Mouse (Mus musculus): ENCODE data around the gene Erbb2. TPM values are rescaled to one million over a fixed set of nuclear protein-coding genes. Genes with fewer than 3 reads are reported as not detected.
A peak's percentile ranks its signal among the peaks of the same experiment; 100 is the strongest.

The Erbb2 gene
- polyA plus RNA-seq, 1 experiment from 2014 or later = 48.1 TPM

- no peak for ATAC-seq (ENCODE audit: extremely low read depth, insufficient number of reproducible peaks, low FRiP score, low TSS enrichment)
Observed at GRCm38 (mm10) chr11:98418939-98419547, 6.8 kb downstream of the Erbb2 start.

DNA sequence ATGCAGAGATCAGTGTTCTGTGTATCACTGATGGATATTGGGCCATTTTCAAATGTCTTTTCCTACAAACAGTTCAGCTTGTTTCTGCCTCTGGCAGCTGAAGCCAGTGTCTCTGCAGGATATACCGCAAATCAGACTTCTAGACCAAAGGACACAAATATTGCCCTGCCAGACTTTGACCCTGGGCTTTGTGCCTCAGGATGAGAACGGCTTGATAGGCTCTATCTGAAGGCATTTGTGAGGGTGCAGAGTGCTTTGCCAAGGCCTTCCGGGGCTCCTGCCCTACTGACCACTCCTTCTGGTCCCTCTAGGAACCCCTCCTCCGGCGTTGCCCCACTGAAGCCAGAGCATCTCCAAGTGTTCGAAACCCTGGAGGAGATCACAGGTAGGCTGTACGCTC, 14.3 kb downstream of the Erbb2 start:
- H3K27me3 ChIP-seq (replicated peaks) = no peaks in the 10 kb centered on the region
- H3K4me3 ChIP-seq = no peak overlapping the region
- H3K36me3 ChIP-seq = peaks cover 100% of the 10 kb centered on the region
- ATAC-seq (ENCODE audit: extremely low read depth, insufficient number of reproducible peaks, low FRiP score, low TSS enrichment) = no peak
- H3K9ac ChIP-seq = no peak overlapping the region
- H3K4me2 ChIP-seq = no peak overlapping the region
- H3K9me3 ChIP-seq = no peaks in the 10 kb centered on the region
- H3K27ac ChIP-seq (replicated peaks) = no peak overlapping the region
- no peaks in the 10 kb centered on the region for H3K4me1 ChIP-seq
- WGBS = 87% methylated on average over 7 of the region's 7 CpGs

More at GRCm38 (mm10) chr11:98418939-98419547, 6.8 kb downstream of the Erbb2 start:
- 76% methylated on average over 10 of the region's 10 CpGs for WGBS
- no peak overlapping the region for H3K4me2 ChIP-seq
- H3K9me3 ChIP-seq = no peaks in the 10 kb centered on the region
- H3K9ac ChIP-seq = peak overlapping the region; percentile 9
- H3K27me3 ChIP-seq (replicated peaks) = no peaks in the 10 kb centered on the region
- peaks cover 61% of the 10 kb centered on the region for H3K4me1 ChIP-seq
- H3K4me3 ChIP-seq = no peak overlapping the region
- peak overlapping the region; percentile 25 for H3K27ac ChIP-seq (replicated peaks)
- H3K36me3 ChIP-seq = peaks cover 67% of the 10 kb centered on the region

GRCm38 (mm10) chr11:98428436-98428835, 16.2 kb downstream of the Erbb2 start:
- H3K36me3 ChIP-seq = peaks cover 100% of the 10 kb centered on the region
- H3K27me3 ChIP-seq (replicated peaks) = no peaks in the 10 kb centered on the region
- H3K4me2 ChIP-seq = no peak overlapping the region
- no peak overlapping the region for H3K27ac ChIP-seq (replicated peaks)
- 78% methylated on average over 5 of the region's 5 CpGs for WGBS
- no peak overlapping the region for H3K9ac ChIP-seq
- ATAC-seq (ENCODE audit: extremely low read depth, insufficient number of reproducible peaks, low FRiP score, low TSS enrichment) = no peak
- no peaks in the 10 kb centered on the region for H3K9me3 ChIP-seq
- H3K4me3 ChIP-seq = no peak overlapping the region
- H3K4me1 ChIP-seq = no peaks in the 10 kb centered on the region

- Histone ChIP-seq H3K36me3 (peaks cover 100% of the 10 kb centered on the region), H3K4me2 (no peak overlapping the region), H3K4me3 (no peak overlapping the region), H3K27me3 (replicated peaks) (no peaks in the 10 kb centered on the region), H3K9me3 (no peaks in the 10 kb centered on the region), H3K27ac (replicated peaks) (no peak overlapping the region), H3K9ac (no peak overlapping the region), H3K4me1 (no peaks in the 10 kb centered on the region)
- no peak for ATAC-seq (ENCODE audit: extremely low read depth, insufficient number of reproducible peaks, low FRiP score, low TSS enrichment)
- 69% methylated on average over 9 of the region's 9 CpGs for WGBS
Observed at GRCm38 (mm10) chr11:98431743-98432502, 19.7 kb downstream of the Erbb2 start.

- no peak overlapping the region for H3K27ac ChIP-seq (replicated peaks)
- H3K9ac ChIP-seq = no peak overlapping the region
- peaks cover 17% of the 10 kb centered on the region for H3K4me1 ChIP-seq
- no peak overlapping the region for H3K4me2 ChIP-seq
- peaks cover 69% of the 10 kb centered on the region for H3K36me3 ChIP-seq
- H3K4me3 ChIP-seq = no peak overlapping the region
- no peaks in the 10 kb centered on the region for H3K9me3 ChIP-seq
- WGBS = 83% methylated on average over 9 of the region's 9 CpGs
- no peak for ATAC-seq (ENCODE audit: extremely low read depth, insufficient number of reproducible peaks, low FRiP score, low TSS enrichment)
- no peaks in the 10 kb centered on the region for H3K27me3 ChIP-seq (replicated peaks)
Observed at GRCm38 (mm10) chr11:98435723-98436122, 23.5 kb downstream of the Erbb2 start.

DNA sequence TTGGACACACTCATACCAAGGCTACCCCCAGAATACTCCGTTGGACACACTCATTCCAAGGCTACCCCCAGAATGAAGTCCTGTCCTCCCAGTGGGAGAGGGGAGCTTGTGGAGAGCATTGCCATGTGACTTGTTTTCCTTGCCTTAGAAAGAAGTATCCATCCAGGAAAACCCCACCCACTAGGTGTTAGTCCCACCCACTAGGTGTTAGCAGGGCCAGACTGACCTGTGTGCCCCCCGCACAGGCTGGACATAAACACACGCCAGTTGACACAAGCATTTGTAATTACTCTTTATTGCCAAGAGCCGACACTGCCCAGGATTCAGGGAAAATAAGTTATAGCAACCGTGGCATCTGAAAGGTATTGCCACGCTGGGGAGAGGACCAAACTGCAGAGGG, 25.2 kb downstream of the Erbb2 start:
- H3K9me3 ChIP-seq = no peaks in the 10 kb centered on the region
- no peak for ATAC-seq (ENCODE audit: extremely low read depth, insufficient number of reproducible peaks, low FRiP score, low TSS enrichment)
- peak overlapping the region; percentile 93; the same call in 1 of the 2 replicates for H3K4me2 ChIP-seq
- H3K27me3 ChIP-seq (replicated peaks) = no peaks in the 10 kb centered on the region
- H3K36me3 ChIP-seq = peaks cover 52% of the 10 kb centered on the region
- peak overlapping the region; percentile 71; the same call in 1 of the 2 replicates for H3K27ac ChIP-seq (replicated peaks)
- 0 out of 2 replicates have a peak overlapping the region, but pooled peaks have one; percentile 85 for H3K9ac ChIP-seq
- WGBS = 77% methylated on average over 6 of the region's 6 CpGs
- H3K4me1 ChIP-seq = peaks cover 17% of the 10 kb centered on the region
- H3K4me3 ChIP-seq = no peak overlapping the region

DNA sequence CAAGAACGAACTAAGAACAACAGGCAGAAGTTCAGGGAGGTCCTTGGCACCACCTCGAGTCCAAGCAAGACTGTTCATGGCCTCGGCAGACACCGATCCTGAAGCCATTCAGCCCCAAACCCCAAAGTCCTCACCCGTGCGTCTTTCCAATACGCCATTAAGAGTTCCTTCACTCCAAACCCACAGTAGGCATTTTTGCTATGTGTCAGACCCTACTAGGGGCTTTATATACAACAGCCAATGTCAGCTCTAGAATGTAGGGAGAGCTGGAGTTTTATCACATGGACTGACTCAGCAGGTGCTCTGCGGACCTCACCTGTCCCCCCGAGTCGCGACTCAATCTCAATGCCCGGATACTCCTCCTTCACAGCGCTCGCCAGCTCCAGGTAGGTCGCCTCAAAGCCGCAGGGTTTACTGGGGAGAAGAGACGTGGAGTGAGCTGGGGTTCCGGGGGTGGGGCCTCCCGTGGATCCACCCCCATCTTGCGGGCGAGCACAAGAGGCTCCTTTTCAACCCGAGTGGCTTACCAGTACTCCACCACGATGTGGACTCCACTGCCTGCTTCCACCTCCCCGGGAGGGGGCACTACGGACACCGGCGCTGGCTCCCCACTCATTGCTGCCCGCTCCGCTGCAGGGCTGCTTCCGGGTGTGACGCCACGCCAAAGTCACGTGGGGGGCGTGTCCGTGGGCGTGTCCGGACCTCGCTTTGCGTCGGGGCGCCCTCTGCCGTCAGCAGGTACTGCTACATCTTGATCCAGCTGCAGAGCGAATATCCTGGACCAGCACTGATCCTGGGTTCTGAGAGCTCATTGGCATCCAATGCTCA, 26.3 kb downstream of the Erbb2 start, which contains the start of gene Mien1:
Gene Mien1 (minus strand): TSS at position 661 of the 828 bp plus-strand sequence.
- peak; percentile 85 for ATAC-seq (ENCODE audit: extremely low read depth, insufficient number of reproducible peaks, low FRiP score, low TSS enrichment)
- peaks cover 41% of the 10 kb centered on the region for H3K36me3 ChIP-seq
- WGBS = 2% methylated on average over 43 of the region's 43 CpGs

DNA sequence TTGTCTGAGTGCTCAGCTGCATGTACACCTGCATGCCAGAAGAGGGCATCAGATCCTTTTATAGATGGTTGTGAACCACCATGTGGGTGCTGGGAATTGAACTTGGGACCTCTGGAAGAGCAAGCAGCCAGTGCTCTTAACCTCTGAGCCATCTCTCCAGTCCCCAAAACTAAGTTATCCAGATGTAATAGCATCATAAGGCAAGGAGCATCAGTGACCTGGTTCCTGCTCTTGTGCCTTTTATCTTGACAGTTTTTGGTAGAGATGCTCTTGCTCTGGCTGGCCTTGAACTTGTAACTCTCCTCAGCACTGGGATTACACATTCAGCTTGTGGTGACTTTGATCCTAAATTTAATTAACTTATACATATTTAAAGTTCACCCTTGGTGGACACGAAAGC, 31.4 kb downstream of the Erbb2 start:
- Histone ChIP-seq H3K4me2 (no peak overlapping the region), H3K4me1 (peaks cover 32% of the 10 kb centered on the region), H3K9me3 (0 out of 2 replicates have a peak, but pooled peaks cover 3% of the 10 kb centered on the region), H3K27ac (replicated peaks) (no peak overlapping the region), H3K27me3 (replicated peaks) (peaks cover 29% of the 10 kb centered on the region), H3K9ac (no peak overlapping the region), H3K4me3 (no peak overlapping the region), H3K36me3 (no peaks in the 10 kb centered on the region)
- 91% methylated on average over 1 of the region's 1 CpGs for WGBS
- no peak for ATAC-seq (ENCODE audit: extremely low read depth, insufficient number of reproducible peaks, low FRiP score, low TSS enrichment)

More for the DNA sequence above, 26.3 kb downstream of the Erbb2 start, which contains the start of gene Mien1:
- peak within 1 kb of the TSS; percentile 93 for H3K4me2 ChIP-seq
- H3K4me1 ChIP-seq = peaks cover 17% of the 10 kb centered on the region
- peak within 1 kb of the TSS; percentile 78 for H3K4me3 ChIP-seq
- peak within 1 kb of the TSS; percentile 71 for H3K27ac ChIP-seq (replicated peaks)
- H3K9me3 ChIP-seq = 0 out of 2 replicates have a peak, but pooled peaks cover under 1% of the 10 kb centered on the region
- H3K27me3 ChIP-seq (replicated peaks) = no peaks in the 10 kb centered on the region
- H3K9ac ChIP-seq = peak within 1 kb of the TSS; percentile 85

DNA sequence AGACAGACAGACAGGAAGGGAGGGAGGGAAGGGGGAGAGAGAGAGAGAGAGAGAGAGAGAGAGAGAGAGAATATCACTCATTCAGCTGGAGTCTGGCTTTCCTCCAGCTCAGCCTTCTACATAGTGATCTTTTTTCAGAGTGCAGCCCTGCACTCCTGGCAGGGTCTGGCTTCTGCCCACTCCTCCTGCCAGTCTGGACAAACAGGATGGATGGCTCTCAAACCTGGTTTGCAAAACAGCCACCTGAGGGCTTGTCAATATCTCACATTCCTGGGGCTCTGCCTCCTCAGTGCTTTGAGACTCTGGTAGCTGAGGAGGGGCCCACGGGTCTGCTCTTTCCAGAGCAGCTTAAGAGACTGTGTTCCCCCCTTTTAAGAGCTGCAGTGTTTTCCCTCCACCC, 33.0 kb downstream of the Erbb2 start:
- Histone ChIP-seq H3K27ac (replicated peaks) (no peak overlapping the region), H3K36me3 (no peaks in the 10 kb centered on the region), H3K4me2 (no peak overlapping the region), H3K4me1 (peaks cover 26% of the 10 kb centered on the region), H3K9ac (no peak overlapping the region), H3K9me3 (0 out of 2 replicates have a peak, but pooled peaks cover 3% of the 10 kb centered on the region), H3K4me3 (no peak overlapping the region), H3K27me3 (replicated peaks) (peaks cover 41% of the 10 kb centered on the region)
- 33% methylated on average over 1 of the region's 1 CpGs for WGBS
- no peak for ATAC-seq (ENCODE audit: extremely low read depth, insufficient number of reproducible peaks, low FRiP score, low TSS enrichment)

GRCm38 (mm10) chr11:98445679-98446078, 33.4 kb downstream of the Erbb2 start:
- Histone ChIP-seq H3K4me2 (no peak overlapping the region), H3K27ac (replicated peaks) (no peak overlapping the region), H3K4me1 (peaks cover 26% of the 10 kb centered on the region), H3K9me3 (0 out of 2 replicates have a peak, but pooled peaks cover 3% of the 10 kb centered on the region), H3K4me3 (no peak overlapping the region), H3K9ac (no peak overlapping the region), H3K27me3 (replicated peaks) (peaks cover 41% of the 10 kb centered on the region), H3K36me3 (no peaks in the 10 kb centered on the region)
- ATAC-seq (ENCODE audit: extremely low read depth, insufficient number of reproducible peaks, low FRiP score, low TSS enrichment) = no peak
- WGBS = 61% methylated on average over 4 of the region's 4 CpGs

GRCm38 (mm10) chr11:98446213-98446561, 33.9 kb downstream of the Erbb2 start, which contains the start of gene Grb7:
TSS of gene Grb7 (plus strand) at chr11:98446394.
- H3K4me1 ChIP-seq = peaks cover 26% of the 10 kb centered on the region
- H3K27ac ChIP-seq (replicated peaks) = 0 out of 2 replicates have a peak within 1 kb of the TSS, but pooled peaks have one; percentile 6
- 27% methylated on average over 5 of the region's 5 CpGs for WGBS
- H3K27me3 ChIP-seq (replicated peaks) = peaks cover 41% of the 10 kb centered on the region
- ATAC-seq (ENCODE audit: extremely low read depth, insufficient number of reproducible peaks, low FRiP score, low TSS enrichment) = no peak
- peak within 1 kb of the TSS; percentile 65 for H3K4me2 ChIP-seq
- H3K9me3 ChIP-seq = 0 out of 2 replicates have a peak, but pooled peaks cover 3% of the 10 kb centered on the region
- peak within 1 kb of the TSS; percentile 38 for H3K4me3 ChIP-seq
- peak within 1 kb of the TSS; percentile 54; the same call in 1 of the 2 replicates for H3K9ac ChIP-seq
- H3K36me3 ChIP-seq = no peaks in the 10 kb centered on the region
